Comparison of ENCODE assay signal across 8 mouse cellular contexts in the genomic region with DNA sequence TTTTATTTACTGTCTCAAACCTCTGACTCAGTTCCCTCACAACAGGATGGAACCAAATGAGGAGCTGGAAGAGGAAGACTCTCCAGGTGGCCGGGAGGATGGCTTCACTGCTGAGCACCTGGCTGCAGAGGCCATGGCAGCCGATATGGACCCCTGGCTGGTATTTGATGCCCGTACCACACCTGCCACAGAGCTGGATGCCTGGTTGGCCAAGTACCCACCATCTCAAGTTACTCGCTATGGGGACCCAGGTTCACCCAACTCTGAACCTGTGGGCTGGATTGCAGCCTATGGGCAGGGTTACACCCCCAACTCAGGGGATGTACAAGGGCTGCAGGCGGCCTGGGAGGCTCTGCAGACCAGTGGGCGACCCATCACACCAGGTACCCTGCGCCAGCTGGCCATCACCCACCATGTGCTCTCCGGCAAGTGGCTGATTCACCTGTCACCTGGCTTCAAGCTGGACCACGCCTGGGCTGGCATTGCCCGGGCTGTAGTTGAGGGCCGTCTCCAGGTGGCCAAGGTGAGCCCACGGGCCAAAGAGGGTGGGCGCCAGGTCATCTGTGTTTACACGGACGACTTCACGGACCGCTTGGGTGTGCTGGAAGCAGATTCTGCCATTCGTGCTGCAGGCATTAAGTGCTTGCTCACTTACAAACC. TPM values are rescaled to one million over a fixed set of nuclear protein-coding genes. Genes with fewer than 3 reads are reported as not detected.
DNase-seq lines count a peak whose midpoint lies in the region; ATAC-seq and TF ChIP-seq lines count a peak whose summit lies in the region.

No protein-coding gene starts in this region.

- ATAC-seq in hindbrain, embryonic 12.5 days (ENCODE audit: low FRiP score), result no peak
- ATAC-seq in midbrain, embryonic 13.5 days, result no peak; the same call in 1 of the 2 replicates
- no peak for ATAC-seq in activated CD4-positive, CD25-positive, alpha-beta regulatory T cell, adult 4 months

- peak overlapping the region; percentile 81 for H3K4me2 ChIP-seq in hindbrain, embryonic 12.5 days (replicated peaks)
- peak overlapping the region; percentile 80 for H3K4me2 ChIP-seq in midbrain, embryonic 13.5 days (replicated peaks)

- peak overlapping the region; percentile 98 for H3K4me3 ChIP-seq in lung, adult 2 months (replicated peaks; ENCODE audit: extremely low read depth, low read depth, low read length)
- H3K4me3 ChIP-seq in hindbrain, embryonic 12.5 days, result peak overlapping the region; percentile 77
- H3K4me3 ChIP-seq in midbrain, embryonic 13.5 days (replicated peaks), result peak overlapping the region; percentile 69

- peak overlapping the region; percentile 90 for H3K9ac ChIP-seq in hindbrain, embryonic 12.5 days
- peak overlapping the region; percentile 89 for H3K9ac ChIP-seq in midbrain, embryonic 13.5 days (replicated peaks)

- no peaks in the 10 kb centered on the region for H3K27me3 ChIP-seq in hindbrain, embryonic 12.5 days
- no peaks in the 10 kb centered on the region for H3K27me3 ChIP-seq in midbrain, embryonic 13.5 days

- DNase-seq in lung, adult 2 months, result no peak
- no peak for DNase-seq in lung, postnatal 4 days
- DNase-seq in cerebellum, postnatal 25 days, result peak; percentile 33 to 47
- DNase-seq in Muller cell, postnatal 12 days (ENCODE audit: inconsistent ontology term), result no peak
- DNase-seq in embryo, embryonic 10.5 days (ENCODE audit: low spot score), result no peak

- peaks cover 37% of the 10 kb centered on the region for H3K36me3 ChIP-seq in hindbrain, embryonic 12.5 days
- peaks cover 32% of the 10 kb centered on the region for H3K36me3 ChIP-seq in midbrain, embryonic 13.5 days

- TF ChIP-seq CTCF in lung, adult 2 months (IDR thresholded peaks at IDR 0.05; ENCODE audit: insufficient read depth, low read length), result no peak

- peaks cover 17% of the 10 kb centered on the region for H3K4me1 ChIP-seq in lung, adult 2 months (ENCODE audit: control insufficient read depth, insufficient read depth, low read length)
- peaks cover 36% of the 10 kb centered on the region for H3K4me1 ChIP-seq in hindbrain, embryonic 12.5 days
- H3K4me1 ChIP-seq in midbrain, embryonic 13.5 days (replicated peaks), result peaks cover 48% of the 10 kb centered on the region

- no peaks in the 10 kb centered on the region for H3K9me3 ChIP-seq in hindbrain, embryonic 12.5 days (replicated peaks)
- H3K9me3 ChIP-seq in midbrain, embryonic 13.5 days, result no peaks in the 10 kb centered on the region

- 80% methylated on average over 18 of the region's 18 CpGs for WGBS in lung, adult 2 months
- WGBS in hindbrain, embryonic 12.5 days, result 89% methylated on average over 18 of the region's 18 CpGs
- WGBS in midbrain, embryonic 13.5 days, result 91% methylated on average over 18 of the region's 18 CpGs

- H3K27ac ChIP-seq in hindbrain, embryonic 12.5 days, result peak overlapping the region; percentile 94
- peak overlapping the region; percentile 91; the same call in 1 of the 2 replicates for H3K27ac ChIP-seq in midbrain, embryonic 13.5 days

- TF ChIP-seq POLR2A in lung, adult 2 months (IDR thresholded peaks at IDR 0.05; ENCODE audit: borderline replicate concordance, extremely low read depth, low read depth, low read length), result no peak

RNA-seq across cellular contexts. Expression of gene AI837181, which starts 1.1 kb away (rescaled TPM):
- polyA plus RNA-seq in lung, adult 2 months (2012; rRNA removed), result 85.2 and 86.7 TPM in 2 replicates
- 59.0 and 59.6 TPM in 2 replicates for polyA plus RNA-seq in hindbrain, embryonic 12.5 days (2016; fragmentation: Nextera tagmentation; extraction: Ambion mirVana)
- 51.6 and 60.3 TPM in 2 replicates for polyA plus RNA-seq in midbrain, embryonic 13.5 days (2015; fragmentation: Nextera tagmentation; extraction: Ambion mirVana)
- 10 to 100 TPM; 17.6 to 18.6 TPM for polyA plus RNA-seq in activated CD4-positive, CD25-positive, alpha-beta regulatory T cell, adult 4 months (2017; shearing (Covaris generic))

RNA-seq across cellular contexts. Expression of gene Drap1, which starts 1.3 kb away (rescaled TPM):
- polyA plus RNA-seq in lung, adult 2 months (2012; rRNA removed), result 151 and 176 TPM in 2 replicates
- 276 and 280 TPM in 2 replicates for polyA plus RNA-seq in hindbrain, embryonic 12.5 days (2016; fragmentation: Nextera tagmentation; extraction: Ambion mirVana)
- polyA plus RNA-seq in midbrain, embryonic 13.5 days (2015; fragmentation: Nextera tagmentation; extraction: Ambion mirVana), result 303 and 313 TPM in 2 replicates
- 10 to 100 TPM; 50.3 to 53.6 TPM for polyA plus RNA-seq in activated CD4-positive, CD25-positive, alpha-beta regulatory T cell, adult 4 months (2017; shearing (Covaris generic))

RNA-seq across cellular contexts. Expression of gene Fosl1, which starts 21.3 kb away (rescaled TPM):
- 0.34 and 0.36 TPM in 2 replicates for polyA plus RNA-seq in lung, adult 2 months (2012; rRNA removed)
- not detected in 2 replicates for polyA plus RNA-seq in hindbrain, embryonic 12.5 days (2016; fragmentation: Nextera tagmentation; extraction: Ambion mirVana)
- not detected in 2 replicates for polyA plus RNA-seq in midbrain, embryonic 13.5 days (2015; fragmentation: Nextera tagmentation; extraction: Ambion mirVana)
- polyA plus RNA-seq in activated CD4-positive, CD25-positive, alpha-beta regulatory T cell, adult 4 months (2017; shearing (Covaris generic)), result not detected

RNA-seq across cellular contexts. Expression of gene Tsga10ip, which starts 23.7 kb away (rescaled TPM):
- polyA plus RNA-seq in lung, adult 2 months (2012; rRNA removed), result not detected in 2 replicates
- 0.86 and 0.98 TPM in 2 replicates for polyA plus RNA-seq in hindbrain, embryonic 12.5 days (2016; fragmentation: Nextera tagmentation; extraction: Ambion mirVana)
- 0.32 and 0.55 TPM in 2 replicates for polyA plus RNA-seq in midbrain, embryonic 13.5 days (2015; fragmentation: Nextera tagmentation; extraction: Ambion mirVana)
- not detected for polyA plus RNA-seq in activated CD4-positive, CD25-positive, alpha-beta regulatory T cell, adult 4 months (2017; shearing (Covaris generic))

RNA-seq across cellular contexts. Expression of gene Ccdc85b, which starts 31.7 kb away (rescaled TPM):
- polyA plus RNA-seq in lung, adult 2 months (2012; rRNA removed), result 15.8 and 17.0 TPM in 2 replicates
- polyA plus RNA-seq in hindbrain, embryonic 12.5 days (2016; fragmentation: Nextera tagmentation; extraction: Ambion mirVana), result 10.7 and 11.0 TPM in 2 replicates
- polyA plus RNA-seq in midbrain, embryonic 13.5 days (2015; fragmentation: Nextera tagmentation; extraction: Ambion mirVana), result 6.9 and 9.7 TPM in 2 replicates
- polyA plus RNA-seq in activated CD4-positive, CD25-positive, alpha-beta regulatory T cell, adult 4 months (2017; shearing (Covaris generic)), result 1 to 10 TPM; 1.1 to 1.2 TPM

Comparison
In these comparisons a context has a peak if more than half of its experiments do, and no peak if none do; other contexts are left out.
1. DNase-seq: peak in cerebellum, postnatal 25 days (2 of 2); none in lung, adult 2 months (single experiment), lung, postnatal 4 days (0 of 2), Muller cell, postnatal 12 days (single experiment) and embryo, embryonic 10.5 days (single experiment).
2. Peak in every context shown above with its lines, with median percentiles within 50 percentile points of each other: H3K4me3 ChIP-seq.